Mouse (Mus musculus) MEL (cell line): ENCODE data around the gene Gm49358. TPM values are rescaled to one million over a fixed set of nuclear protein-coding genes. Genes with fewer than 3 reads are reported as not detected.

Experiments used
- DNase-seq: peaks from one replicate; pipeline ENCODE4 v3.0.0; 2011; ENCODE audit warnings: low read depth, low spot score
- H3K27ac ChIP-seq: 2 replicates; pipeline ENCODE4 v1.5.1; 2012; ENCODE audit warnings: low read depth, mild to moderate bottlenecking, control low read depth, low read length, moderate library complexity; ENCODE audit not compliant: control insufficient read depth
- H3K27me3 ChIP-seq, 2 experiments: fragments of 150-350 bp in 1 of 2; sonication (generic) in 1 of 2; 2 replicates each; pipeline ENCODE4 v1.6.1; 2012; ENCODE audit warnings: low read length in 2 of 2, mild to moderate bottlenecking in 2 of 2, improper control_type of control experiment in 1 of 2, moderate library complexity in 1 of 2; ENCODE audit not compliant: insufficient read depth in 2 of 2, control insufficient read depth in 1 of 2
- H3K36me3 ChIP-seq, 2 experiments: 2 replicates each; pipeline ENCODE4 v1.6.1; 2012 to 2014; ENCODE audit warnings: low read length in 2 of 2, improper control_type of control experiment in 1 of 2, inconsistent platforms in 1 of 2, mild to moderate bottlenecking in 1 of 2; ENCODE audit not compliant: insufficient read depth in 2 of 2, control insufficient read depth in 1 of 2
- H3K4me1 ChIP-seq, 2 experiments: fragments of 150-350 bp in 1 of 2; sonication (generic) in 1 of 2; 2 replicates each; pipeline ENCODE4 v1.6.1; 2012; ENCODE audit warnings: low read length in 2 of 2, improper control_type of control experiment in 1 of 2, mild to moderate bottlenecking in 1 of 2; ENCODE audit not compliant: insufficient read depth in 2 of 2, control insufficient read depth in 1 of 2
- H3K4me3 ChIP-seq, 2 experiments: fragments of 150-350 bp in 1 of 2; sonication (generic) in 1 of 2; 2 replicates each; pipeline ENCODE4 v1.5.1; 2012; ENCODE audit warnings: low read depth in 2 of 2, low read length in 2 of 2, mild to moderate bottlenecking in 2 of 2, moderate library complexity in 2 of 2, control low read depth in 1 of 2, improper control_type of control experiment in 1 of 2; ENCODE audit not compliant: control insufficient read depth in 1 of 2, insufficient read depth in 1 of 2
- H3K79me2 ChIP-seq: 2 replicates; pipeline ENCODE4 v1.6.1; 2012; ENCODE audit warnings: mild to moderate bottlenecking, low read length, moderate library complexity; ENCODE audit not compliant: control insufficient read depth, poor library complexity, insufficient read depth
- H3K9ac ChIP-seq: 2 replicates; pipeline ENCODE4 v1.6.1; 2012; ENCODE audit warnings: low read depth, mild to moderate bottlenecking, control low read depth, low read length, moderate library complexity; ENCODE audit not compliant: control insufficient read depth, poor library complexity, severe bottlenecking
- H3K9me3 ChIP-seq: fragments of 150-350 bp; sonication (generic); replicated peaks from 2 replicates; pipeline ENCODE4 v1.6.1; 2012; ENCODE audit warnings: mild to moderate bottlenecking, low read length, improper control_type of control experiment, moderate library complexity; ENCODE audit not compliant: insufficient read depth
- CHD2 ChIP-seq: IDR thresholded peaks from 2 replicates; pipeline ENCODE4 v1.6.1; 2011; ENCODE audit warnings: low read length, improper control_type of control experiment
- CTCF ChIP-seq, 3 experiments: IDR thresholded peaks in 2 of 3; conservative IDR thresholded peaks in 1 of 3; 2 replicates each; pipeline ENCODE4 v1.5.1; 2011 to 2012; ENCODE audit warnings: low read length in 3 of 3, low read depth in 2 of 3, mild to moderate bottlenecking in 2 of 3, improper control_type of control experiment in 1 of 3, inconsistent platforms in 1 of 3, mixed read lengths in 1 of 3, moderate library complexity in 1 of 3; ENCODE audit not compliant: control insufficient read depth in 1 of 3, insufficient read depth in 1 of 3, poor library complexity in 1 of 3, severe bottlenecking in 1 of 3
- E2F4 ChIP-seq: IDR thresholded peaks from 2 replicates; pipeline ENCODE4 v1.6.1; 2011; ENCODE audit warnings: low read depth, low read length, improper control_type of control experiment, borderline replicate concordance
- ELF1 ChIP-seq: IDR thresholded peaks from 2 replicates; pipeline ENCODE4 v1.6.1; 2014; ENCODE audit warnings: low read depth, mild to moderate bottlenecking, inconsistent platforms, low read length, improper control_type of control experiment, moderate library complexity
- EP300 ChIP-seq, 2 experiments: IDR thresholded peaks; 2 replicates each; pipeline ENCODE4 v1.6.1; 2011; ENCODE audit warnings: improper control_type of control experiment in 2 of 2, low read length in 2 of 2, low read depth in 1 of 2, mild to moderate bottlenecking in 1 of 2
- GABPA ChIP-seq: IDR thresholded peaks from 2 replicates; pipeline ENCODE4 v1.6.1; 2012; ENCODE audit warnings: low read depth, mild to moderate bottlenecking, inconsistent platforms, low read length, improper control_type of control experiment, moderate library complexity
- HCFC1 ChIP-seq: IDR thresholded peaks from 2 replicates; pipeline ENCODE4 v1.6.1; 2012; ENCODE audit warnings: low read depth, mild to moderate bottlenecking, inconsistent platforms, low read length, improper control_type of control experiment, moderate library complexity
- JUND ChIP-seq: IDR thresholded peaks from 2 replicates; pipeline ENCODE4 v1.6.1; 2011; ENCODE audit warnings: low read depth, mild to moderate bottlenecking, improper control_type of control experiment, low read length
- MAX ChIP-seq: IDR thresholded peaks from 2 replicates; pipeline ENCODE4 v1.6.1; 2011; ENCODE audit warnings: low read length, improper control_type of control experiment
- MEF2A ChIP-seq: IDR thresholded peaks from 2 replicates; pipeline ENCODE4 v1.6.1; 2014; ENCODE audit warnings: low read depth, mild to moderate bottlenecking, inconsistent platforms, low read length, improper control_type of control experiment; ENCODE audit not compliant: poor library complexity, insufficient replicate concordance, severe bottlenecking; ENCODE audit errors: extremely low read depth
- MYB ChIP-seq: IDR thresholded peaks from 2 replicates; pipeline ENCODE4 v1.6.1; 2011; ENCODE audit warnings: mild to moderate bottlenecking, low read depth, low read length, improper control_type of control experiment
- NELFE ChIP-seq: IDR thresholded peaks from 2 replicates; pipeline ENCODE4 v1.6.1; 2011; ENCODE audit warnings: low read depth, low read length, improper control_type of control experiment
- POLR2A ChIP-seq, 2 experiments: IDR thresholded peaks; 2 replicates each; pipeline ENCODE4 v1.6.1; 2011 to 2012; ENCODE audit warnings: low read length in 2 of 2, mild to moderate bottlenecking in 2 of 2, control low read depth in 1 of 2, improper control_type of control experiment in 1 of 2, low read depth in 1 of 2, moderate library complexity in 1 of 2; ENCODE audit not compliant: control insufficient read depth in 1 of 2, insufficient read depth in 1 of 2, poor library complexity in 1 of 2
- POLR2AphosphoS2 ChIP-seq: IDR thresholded peaks from 2 replicates; pipeline ENCODE4 v1.6.1; 2011; ENCODE audit warnings: low read length, improper control_type of control experiment
- POLR2AphosphoS5 ChIP-seq: IDR thresholded peaks from 2 replicates; pipeline ENCODE4 v1.6.1; 2012; ENCODE audit warnings: low read depth, borderline replicate concordance, mild to moderate bottlenecking, inconsistent platforms, low read length, moderate library complexity, mixed read lengths
- TAL1 ChIP-seq: IDR thresholded peaks from 2 replicates; pipeline ENCODE4 v1.6.1; 2012; ENCODE audit warnings: mild to moderate bottlenecking, inconsistent platforms, low read length, moderate library complexity, mixed read lengths
- TBP ChIP-seq: IDR thresholded peaks from 2 replicates; pipeline ENCODE4 v1.8.0; 2011; ENCODE audit warnings: low read depth, low read length, improper control_type of control experiment
- UBTF ChIP-seq: IDR thresholded peaks from 2 replicates; pipeline ENCODE4 v1.6.1; 2012; ENCODE audit warnings: low read depth, mild to moderate bottlenecking, inconsistent platforms, low read length, improper control_type of control experiment, moderate library complexity, borderline replicate concordance; ENCODE audit not compliant: insufficient read depth
- ZC3H11A ChIP-seq: IDR thresholded peaks from 2 replicates; pipeline ENCODE4 v1.6.1; 2012; ENCODE audit warnings: low read depth, mild to moderate bottlenecking, inconsistent platforms, low read length, improper control_type of control experiment
- ZNF384 ChIP-seq: IDR thresholded peaks from 2 replicates; pipeline ENCODE4 v1.6.1; 2012; ENCODE audit warnings: low read depth, mild to moderate bottlenecking, inconsistent platforms, low read length, improper control_type of control experiment
- polyA plus RNA-seq, 2 experiments: library from polyadenylated mRNA; stranded (reverse) in 1 of 2; unstranded in 1 of 2; fragments of >175 nt in 1 of 2; fragments of >200 nt in 1 of 2; gene quantifications; 2 replicates each; pipeline versions ENCODE4 v1.2.1 to v1.2.4; 2012; ENCODE audit warnings: low replicate concordance in 2 of 2, low read depth in 1 of 2; ENCODE audit not compliant: insufficient read length in 2 of 2, insufficient read depth in 1 of 2, missing spikeins in 1 of 2
- total RNA-seq: library from RNA; depleted of rRNA; stranded (reverse); fragments of 300-350 nt; gene quantifications from 2 replicates; pipeline ENCODE4 v1.2.3, GENCODE M21; 2012

The Gm49358 gene
- total and polyA plus RNA-seq, 3 experiments: 1.3 TPM; not detected in 2

GRCm38 (mm10) chr10:86810000-86810399, 46.2 kb downstream of the Gm49358 start:
- TF ChIP-seq POLR2A (IDR thresholded peaks at IDR 0.05; ENCODE audit: control insufficient read depth in 1 of 2, insufficient read depth in 1 of 2, low read depth in 1 of 2, low read length in 2 of 2, poor library complexity in 1 of 2): no peak
- TF ChIP-seq MAX: no peak
- no peak for TF ChIP-seq ELF1
- no peak for TF ChIP-seq CTCF (IDR thresholded peaks at IDR 0.05 in 2 of 3, conservative IDR thresholded peaks at IDR 0.05 in 1 of 3; ENCODE audit: control insufficient read depth in 1 of 3, insufficient read depth in 1 of 3, low read depth in 2 of 3, low read length in 3 of 3, poor library complexity in 1 of 3, severe bottlenecking in 1 of 3)
- TF ChIP-seq MYB: no peak
- no peak for TF ChIP-seq NELFE
- TF ChIP-seq GABPA: no peak
- no peak for TF ChIP-seq POLR2AphosphoS2
- no peak for TF ChIP-seq JUND
- TF ChIP-seq UBTF: no peak
- TF ChIP-seq CHD2: no peak
- TF ChIP-seq TAL1: no peak
- H3K9ac ChIP-seq: no peak overlapping the region
- DNase-seq: no peak
- H3K36me3 ChIP-seq: peaks cover 0 to 12% of the 10 kb centered on the region in 2 experiments; a peak in 2 of 4 replicates
- no peaks in the 10 kb centered on the region; the same call in 1 of the 2 replicates for H3K79me2 ChIP-seq
- no peak overlapping the region for H3K27ac ChIP-seq
- no peaks in the 10 kb centered on the region for H3K9me3 ChIP-seq
- no peaks in the 10 kb centered on the region for H3K4me1 ChIP-seq
- H3K4me3 ChIP-seq: no peak overlapping the region
- H3K27me3 ChIP-seq: no peaks in the 10 kb centered on the region

GRCm38 (mm10) chr10:86810612-86811011, 46.8 kb downstream of the Gm49358 start:
- Histone ChIP-seq H3K4me3 (no peak overlapping the region), H3K4me1 (no peaks in the 10 kb centered on the region), H3K9ac (no peak overlapping the region), H3K27me3 (no peaks in the 10 kb centered on the region), H3K27ac (no peak overlapping the region), H3K79me2 (no peaks in the 10 kb centered on the region; the same call in 1 of the 2 replicates), H3K36me3 (peaks cover 0 to 10% of the 10 kb centered on the region in 2 experiments; a peak in 2 of 4 replicates), H3K9me3 (no peaks in the 10 kb centered on the region)
- DNase-seq: no peak
- no peak for TF ChIP-seq E2F4
- TF ChIP-seq MEF2A: no peak
- TF ChIP-seq TBP: no peak
- TF ChIP-seq POLR2AphosphoS5: no peak
- TF ChIP-seq EP300 (IDR thresholded peaks at IDR 0.05; ENCODE audit: low read depth in 1 of 2, low read length in 2 of 2): no peak
- TF ChIP-seq MYB: no peak
- no peak for TF ChIP-seq ZC3H11A
- TF ChIP-seq ZNF384: no peak
- TF ChIP-seq HCFC1: no peak
- no peak for TF ChIP-seq CHD2
